In the genomic region with DNA sequence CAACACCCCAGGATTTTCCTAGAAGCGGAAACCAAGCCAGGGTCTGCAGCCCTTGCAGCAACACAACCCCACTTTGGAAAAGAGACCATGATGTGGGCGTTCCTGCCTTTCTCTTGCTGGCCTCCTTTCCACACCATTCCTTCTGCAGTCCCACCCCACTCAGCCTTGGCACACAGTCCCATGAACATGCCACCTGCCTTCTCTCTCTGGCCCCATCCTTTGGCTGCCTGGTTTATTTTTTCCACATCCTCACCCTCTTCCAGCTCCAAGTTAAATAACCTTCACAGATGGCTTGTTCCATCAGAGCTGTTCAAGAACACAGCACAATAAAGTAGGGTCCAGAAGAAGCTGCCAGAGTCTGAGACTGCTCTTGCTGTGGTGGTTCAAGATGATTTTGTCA, we compare ENCODE assay signal across 11 mouse cellular contexts. TPM values are rescaled to one million over a fixed set of nuclear protein-coding genes. Genes with fewer than 3 reads are reported as not detected.
DNase-seq lines count a peak whose midpoint lies in the region; ATAC-seq lines count a peak whose summit lies in the region.
"Had no signal": no experiment of that assay in that cellular context is flagged by ENCODE, and none has a peak within 500 bp of the region (broad histone marks: within the 10 kb centered on the region; RNA-seq: fewer than 3 reads in every experiment).

No protein-coding gene starts in this region.

- peak; percentile 54 for DNase-seq in gastrocnemius, postnatal 25 days
- no peak for DNase-seq in gastrocnemius, postnatal 10 days
- DNase-seq in layer of hippocampus, adult 8-10 months (ENCODE audit: low spot score in 2 of 2), result peak; percentile 47 to 57
- DNase-seq in layer of hippocampus, postnatal 14 days (ENCODE audit: low spot score in 2 of 2), result no peak
- DNase-seq in gastrocnemius, postnatal 36 days, result peak; percentile 20
- DNase-seq in skeletal muscle tissue, adult 2 months (ENCODE audit: low read depth, low spot score), result peak; percentile 44
- DNase-seq in lung, postnatal 36 days, result no peak
- DNase-seq: kidney, adult 9 months; lung, adult 2 months had no signal

- ATAC-seq in CD4-positive, CD25-positive, alpha-beta regulatory T cell, adult 4 months, result no peak
- ATAC-seq: forebrain, embryonic 15.5 days had no signal

- intact Hi-C loops in gastrocnemius, postnatal 36 days (cut with DNase I), result no loop called here

RNA-seq across cellular contexts. Expression of gene Hic1, which starts 50.0 kb away (rescaled TPM):
- total RNA-seq in gastrocnemius, postnatal 25 days (2021), result 1 to 10 TPM; 5.7 to 5.9 TPM
- total RNA-seq in gastrocnemius, postnatal 10 days (2021), result 10 to 100 TPM; 21.1 to 27.1 TPM
- total RNA-seq in layer of hippocampus, adult 8-10 months (2022), result 1 to 10 TPM; 2.9 to 4.9 (median 3.9) TPM
- total RNA-seq in layer of hippocampus, postnatal 14 days (2021), result 1 to 10 TPM; 3.3 to 4.5 TPM
- total RNA-seq in gastrocnemius, postnatal 36 days (2021), result 1 to 10 TPM; 5.1 to 7.2 TPM
- under 1 TPM in 1 of 2 experiments, not detected in 1; 0.36 TPM for polyA plus RNA-seq in CD4-positive, CD25-positive, alpha-beta regulatory T cell, adult 4 months (2017; shearing (Covaris generic))

RNA-seq across cellular contexts. Expression of gene Ovca2, which starts 59.3 kb away (rescaled TPM):
- total RNA-seq in gastrocnemius, postnatal 25 days (2021), result 1 to 10 TPM; 2.8 to 3.3 TPM
- 1 to 10 TPM; 4.7 to 5.1 TPM for total RNA-seq in gastrocnemius, postnatal 10 days (2021)
- 10 to 100 TPM; 15.6 to 23.4 (median 19.8) TPM for total RNA-seq in layer of hippocampus, adult 8-10 months (2022)
- total RNA-seq in layer of hippocampus, postnatal 14 days (2021), result 10 to 100 TPM; 14.8 to 15.2 TPM
- total RNA-seq in gastrocnemius, postnatal 36 days (2021), result 1 to 10 TPM; 2.4 to 3.0 TPM
- polyA plus RNA-seq in CD4-positive, CD25-positive, alpha-beta regulatory T cell, adult 4 months (2017; shearing (Covaris generic)), result 10 to 100 TPM; 19.2 to 29.4 TPM

Comparison
In these comparisons a context has a peak if more than half of its experiments do, and no peak if none do; other contexts are left out.
1. DNase-seq: peak in gastrocnemius, postnatal 25 days (single experiment), layer of hippocampus, adult 8-10 months (2 of 2), gastrocnemius, postnatal 36 days (2 of 2) and skeletal muscle tissue, adult 2 months (single experiment); none in gastrocnemius, postnatal 10 days (single experiment), layer of hippocampus, postnatal 14 days (0 of 2) and lung, postnatal 36 days (single experiment).